9 mouse cellular contexts compared by ENCODE assay signal in the genomic region with DNA sequence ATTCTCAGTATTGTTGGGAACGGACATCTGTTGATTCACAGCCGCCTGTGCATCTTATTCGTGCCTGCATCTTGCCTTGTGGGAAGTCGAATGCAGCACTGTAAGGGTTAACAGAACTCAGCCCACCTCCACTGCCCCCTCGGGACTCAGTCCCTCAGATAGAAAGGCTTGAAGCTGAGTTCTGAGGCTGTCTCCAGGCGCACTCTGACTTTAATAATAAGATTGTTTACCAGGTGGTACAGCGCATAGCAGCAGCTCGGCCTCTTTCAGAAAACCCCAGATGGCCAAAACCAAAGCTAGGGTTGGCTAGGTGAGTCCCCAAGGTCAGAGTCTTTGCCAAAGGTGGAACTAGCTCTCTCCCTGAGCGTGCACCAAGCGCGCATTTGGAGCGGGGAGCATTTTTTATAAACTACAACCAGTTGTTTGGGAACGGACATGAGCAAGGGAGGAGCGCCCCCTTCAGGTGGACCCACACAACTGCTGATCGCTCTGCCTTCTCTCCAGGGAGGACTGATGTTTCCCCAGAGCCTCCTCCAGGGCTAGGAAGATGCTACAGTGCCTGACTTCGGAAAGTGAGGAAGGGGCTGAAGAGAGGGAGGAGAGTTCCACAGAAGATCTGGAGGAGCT. TPM values are rescaled to one million over a fixed set of nuclear protein-coding genes. Genes with fewer than 3 reads are reported as not detected.
A peak's percentile ranks its signal among the peaks of the same experiment; 100 is the strongest.
DNase-seq lines count a peak whose midpoint lies in the region; ATAC-seq and TF ChIP-seq lines count a peak whose summit lies in the region.
"Had no signal": no experiment of that assay in that cellular context is flagged by ENCODE, and none has a peak within 500 bp of the region (broad histone marks: within the 10 kb centered on the region; RNA-seq: fewer than 3 reads in every experiment).

Gene Ttll6, plus strand, starts transcription at position 548 of the 627 bp plus-strand sequence.

- 20% methylated on average over 16 of the region's 16 CpGs for WGBS in embryonic facial prominence, embryonic 13.5 days
- WGBS in hindbrain, embryonic 12.5 days = 19% methylated on average over 16 of the region's 16 CpGs

- DNase-seq in G1E (ENCODE audit: low spot score) = peak; percentile 21
- peak; percentile 82 for DNase-seq in adrenal gland, postnatal 14 days
- peak; percentile 40 to 56 for DNase-seq in layer of hippocampus, postnatal 14 days (ENCODE audit: low spot score in 2 of 2)
- DNase-seq in lung, postnatal 25 days (ENCODE audit: low spot score) = peak; percentile 26
- peak; percentile 29 to 70 for DNase-seq in right cerebral cortex, adult 2 months (ENCODE audit: low spot score in 2 of 2)

- ATAC-seq in G1E (ENCODE audit: extremely low read depth, insufficient number of reproducible peaks, low FRiP score, poor library complexity, severe bottlenecking) = no peak
- ATAC-seq in embryonic facial prominence, embryonic 13.5 days (ENCODE audit: insufficient number of reproducible peaks, insufficient read depth, low FRiP score, low TSS enrichment, low read depth) = no peak
- no peak for ATAC-seq in hindbrain, embryonic 12.5 days (ENCODE audit: low FRiP score)
- no peak; the same call in 1 of the 2 replicates for ATAC-seq in erythroblast, adult 5-6 weeks (replicated peaks; ENCODE audit: low FRiP score, poor library complexity, severe bottlenecking)

- no peaks in the 10 kb centered on the region for H3K9me3 ChIP-seq in G1E (replicated peaks)
- no peaks in the 10 kb centered on the region for H3K9me3 ChIP-seq in embryonic facial prominence, embryonic 13.5 days
- H3K9me3 ChIP-seq in hindbrain, embryonic 12.5 days (replicated peaks) = no peaks in the 10 kb centered on the region

- peak within 1 kb of the TSS; percentile 53 for H3K4me2 ChIP-seq in embryonic facial prominence, embryonic 13.5 days
- peak within 1 kb of the TSS; percentile 21 for H3K4me2 ChIP-seq in hindbrain, embryonic 12.5 days (replicated peaks)

- no peak within 1 kb of the TSS for H3K27ac ChIP-seq in embryonic facial prominence, embryonic 13.5 days
- H3K27ac ChIP-seq in hindbrain, embryonic 12.5 days = no peak within 1 kb of the TSS
- H3K27ac ChIP-seq: macrophage had no signal

- TF ChIP-seq CTCF in G1E (IDR thresholded peaks at IDR 0.05; ENCODE audit: low read depth, low read length) = peak; percentile 88

- H3K9ac ChIP-seq in embryonic facial prominence, embryonic 13.5 days = 0 out of 2 replicates have a peak within 1 kb of the TSS, but pooled peaks have one; percentile 40
- H3K9ac ChIP-seq in hindbrain, embryonic 12.5 days = no peak within 1 kb of the TSS

- no peaks in the 10 kb centered on the region for H3K36me3 ChIP-seq in G1E (replicated peaks)
- H3K36me3 ChIP-seq in embryonic facial prominence, embryonic 13.5 days = no peaks in the 10 kb centered on the region
- no peaks in the 10 kb centered on the region for H3K36me3 ChIP-seq in hindbrain, embryonic 12.5 days

- peaks cover 47% of the 10 kb centered on the region for H3K27me3 ChIP-seq in G1E (ENCODE audit: insufficient read depth, low read length)
- H3K27me3 ChIP-seq in embryonic facial prominence, embryonic 13.5 days = peaks cover 35% of the 10 kb centered on the region
- peaks cover 19% of the 10 kb centered on the region for H3K27me3 ChIP-seq in hindbrain, embryonic 12.5 days

- peaks cover 6% of the 10 kb centered on the region; the same call in 1 of the 2 replicates for H3K4me1 ChIP-seq in G1E (ENCODE audit: insufficient read depth, low read depth, low read length)
- peaks cover 7% of the 10 kb centered on the region for H3K4me1 ChIP-seq in embryonic facial prominence, embryonic 13.5 days
- peaks cover 4% of the 10 kb centered on the region; the same call in 1 of the 2 replicates for H3K4me1 ChIP-seq in hindbrain, embryonic 12.5 days

- H3K4me3 ChIP-seq in G1E (ENCODE audit: low read depth, low read length) = no peak within 1 kb of the TSS
- peak within 1 kb of the TSS; percentile 16; the same call in 1 of the 2 replicates for H3K4me3 ChIP-seq in embryonic facial prominence, embryonic 13.5 days
- no peak within 1 kb of the TSS for H3K4me3 ChIP-seq in hindbrain, embryonic 12.5 days

RNA-seq across cellular contexts. Expression of gene Ttll6, which starts in this region (rescaled TPM):
- total RNA-seq in G1E (2014; fragmentation: Nextera tagmentation) = not detected in 2 replicates
- total RNA-seq in G1E (2017) = not detected in 2 replicates
- not detected in 2 replicates for polyA plus RNA-seq in G1E (2012)
- not detected in 2 replicates for total RNA-seq in adrenal gland, postnatal 14 days (2021)
- polyA plus RNA-seq in embryonic facial prominence, embryonic 13.5 days (2015; fragmentation: Nextera tagmentation; extraction: Ambion mirVana) = 0.08 and 0.25 TPM in 2 replicates
- polyA plus RNA-seq in hindbrain, embryonic 12.5 days (2016; fragmentation: Nextera tagmentation; extraction: Ambion mirVana) = 0.13 and 0.15 TPM in 2 replicates
- total RNA-seq in layer of hippocampus, postnatal 14 days (2021) = 1 to 10 TPM in 1 of 2 experiments, under 1 TPM in 1; 0.41 to 1.1 TPM
- not detected in 2 replicates for total RNA-seq in erythroblast, adult 5-6 weeks (2015; ENCODE audit: low replicate concordance)
- not detected in 2 replicates for total RNA-seq in erythroblast, adult 5-6 weeks (2017; ENCODE audit: low replicate concordance)
- polyA plus RNA-seq: macrophage had no signal

Comparison
In these comparisons a context has a peak if more than half of its experiments do, and no peak if none do; other contexts are left out.
1. Peak in DNase-seq in G1E; RNA of the gene not detected or under 1 TPM.
2. Peak in DNase-seq in adrenal gland, postnatal 14 days; RNA of the gene not detected or under 1 TPM.
3. DNase-seq: peak in every context shown above with its lines; median percentile 82 in adrenal gland, postnatal 14 days; 50 in right cerebral cortex, adult 2 months; 48 in layer of hippocampus, postnatal 14 days; 26 in lung, postnatal 25 days; 21 in G1E.